Mouse (Mus musculus) gastrocnemius, postnatal 36 days (tissue): Measurements from ENCODE around the gene Svep1. TPM values are rescaled to one million over a fixed set of nuclear protein-coding genes. Genes with fewer than 3 reads are reported as not detected.

Source experiments
- DNase-seq, 2 experiments: peaks; one replicate each; pipeline ENCODE4 v3.0.0; 2022
- intact Hi-C: fragments of 180-260 bp; cut with DNase I; formaldehyde crosslinking; loops from one replicate; pipeline ENCODE4 v1.15.1; 2025
- long read RNA-seq, 2 experiments: library from polyadenylated mRNA; stranded (forward); transcript quantifications; one replicate each; pipeline ENCODE4 v2.0.0; 2021
- total RNA-seq, 2 experiments: library from RNA; stranded (reverse); gene quantifications; 2 replicates each; pipeline ENCODE4 v1.2.3; 2021

The Svep1 gene
- total RNA-seq = 1 to 10 TPM; 6.5 to 6.8 TPM
- long read RNA-seq, experiment 1, partial matches to known transcripts = 3 of 3 reads
- long read RNA-seq, experiment 1, other reads (novel, unspliced or antisense) = 0 of 3 reads
- long read RNA-seq, experiment 2 = 0 reads

- intact Hi-C loops = no loop called here
- DNase-seq = peak; percentile 25 to 51
Measured at GRCm38 (mm10) chr4:58206115-58206945, at the start of gene Svep1. TSS of gene Svep1 (minus strand) at chr4:58206859.

- intact Hi-C loops = loop anchor here (10.0 kb wide), 1 partner anchor 349 kb away; no protein-coding TSS in a partner anchor
- peak in 1 of 2 experiments; percentile 17 for DNase-seq
Measured at GRCm38 (mm10) chr4:58253410-58253809, 46.8 kb upstream of the Svep1 start.

- no peak for DNase-seq
- intact Hi-C loops = loop anchor here (10.0 kb wide), 1 partner anchor 348 kb away; no protein-coding TSS in a partner anchor
Measured at GRCm38 (mm10) chr4:58252381-58252780, 45.7 kb upstream of the Svep1 start.

DNA sequence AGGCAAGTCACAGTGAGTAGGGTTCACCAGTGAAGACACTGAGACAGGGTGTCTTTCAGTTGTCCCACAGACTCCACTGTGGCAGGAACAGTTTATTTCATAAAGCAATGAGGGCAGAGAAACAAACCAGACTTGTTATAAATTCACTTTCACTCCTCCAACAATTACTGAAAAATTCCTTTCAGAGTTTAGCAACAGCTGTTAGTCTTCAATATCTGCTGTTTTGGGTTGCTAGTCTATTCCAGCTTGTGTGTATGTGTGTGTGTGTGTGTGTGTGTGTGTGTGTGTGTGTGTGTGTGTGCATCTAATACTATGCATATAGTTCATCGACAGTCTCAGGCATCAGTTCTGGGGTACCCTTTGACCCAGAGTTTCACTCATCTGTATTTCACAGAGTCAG, 38.9 kb upstream of the Svep1 start:
- intact Hi-C loops = loop anchor here (10.0 kb wide), 1 partner anchor 161 kb away; no protein-coding TSS in a partner anchor
- DNase-seq = no peak

DNA sequence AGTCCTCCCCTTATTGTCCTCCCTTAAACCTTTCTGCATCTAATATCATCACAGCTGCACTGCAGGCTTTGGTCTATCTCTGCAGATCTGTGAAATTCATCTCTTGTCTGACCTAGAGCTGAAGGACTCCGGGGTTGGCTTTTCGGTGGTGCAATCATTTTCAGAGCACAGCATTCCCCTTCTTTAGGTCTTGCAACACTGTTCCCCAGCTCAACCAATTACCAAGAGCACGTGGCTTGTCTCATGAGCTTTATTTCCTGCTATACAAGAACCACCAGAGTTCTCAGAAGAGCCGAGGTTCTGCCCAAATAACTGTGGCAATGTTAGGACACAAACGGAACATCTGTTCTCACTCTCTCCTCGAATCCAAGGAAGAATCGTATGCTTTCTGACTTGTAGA, 33.8 kb upstream of the Svep1 start:
- intact Hi-C loops = loop anchor here (10.0 kb wide), 1 partner anchor 156 kb away; no protein-coding TSS in a partner anchor

DNA sequence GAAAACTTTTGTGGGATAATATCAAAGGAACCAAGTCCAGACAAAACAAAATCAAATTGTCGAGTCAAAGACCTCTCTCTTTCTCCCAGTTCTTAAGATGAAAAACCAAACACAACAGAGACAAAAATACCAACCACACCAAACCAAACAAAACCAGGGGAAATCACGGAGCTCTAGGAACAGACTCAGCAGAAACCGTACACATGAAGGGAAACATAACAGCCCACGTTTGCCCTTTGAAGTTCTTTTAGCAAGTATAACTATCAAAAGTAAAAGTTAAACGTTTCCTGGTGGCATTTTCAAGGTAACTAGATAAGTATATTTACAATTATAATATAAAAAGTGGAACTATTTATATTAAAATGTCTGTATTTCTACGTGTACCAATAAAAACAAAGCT, 29.2 kb upstream of the Svep1 start:
- intact Hi-C loops = no loop called here
- DNase-seq = no peak

More for the DNA sequence above, 33.8 kb upstream of the Svep1 start:
- DNase-seq = no peak

GRCm38 (mm10) chr4:58223499-58223898, 16.8 kb upstream of the Svep1 start:
- intact Hi-C loops = no loop called here
- no peak for DNase-seq

- intact Hi-C loops = no loop called here
Measured at GRCm38 (mm10) chr4:58211374-58211773, 4.7 kb upstream of the Svep1 start.

GRCm38 (mm10) chr4:58210557-58211090, 4.0 kb upstream of the Svep1 start:
- no peak for DNase-seq
- intact Hi-C loops = no loop called here

More at GRCm38 (mm10) chr4:58211374-58211773, 4.7 kb upstream of the Svep1 start:
- no peak for DNase-seq

GRCm38 (mm10) chr4:58205750-58206114, 927 bp downstream of the Svep1 start:
- no peak for DNase-seq
- intact Hi-C loops = no loop called here

- intact Hi-C loops = no loop called here
- DNase-seq = no peak
Measured at GRCm38 (mm10) chr4:58201703-58202102, 5.0 kb downstream of the Svep1 start.

DNA sequence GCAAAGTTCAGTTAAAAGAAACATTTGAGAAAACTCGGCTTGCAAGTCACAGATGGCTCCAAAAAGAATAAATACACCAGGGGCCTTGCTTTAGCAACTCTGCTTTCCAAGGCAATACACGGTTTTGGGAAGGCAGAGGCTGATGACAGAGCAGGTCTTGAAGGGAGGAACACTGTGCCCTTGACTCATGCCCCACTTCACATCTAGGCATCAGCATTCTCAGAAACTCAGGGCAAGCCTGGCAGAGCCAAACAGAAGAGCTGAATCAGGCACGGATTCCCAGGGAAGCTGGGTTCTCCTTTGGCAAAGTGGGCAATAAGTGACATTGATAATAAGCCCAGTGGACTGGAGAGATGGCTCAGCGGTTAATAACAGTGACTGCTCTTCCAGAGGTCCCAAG, 5.8 kb downstream of the Svep1 start:
- DNase-seq = no peak
- intact Hi-C loops = no loop called here

GRCm38 (mm10) chr4:58197230-58197629, 9.4 kb downstream of the Svep1 start:
- intact Hi-C loops = no loop called here
- no peak for DNase-seq

DNA sequence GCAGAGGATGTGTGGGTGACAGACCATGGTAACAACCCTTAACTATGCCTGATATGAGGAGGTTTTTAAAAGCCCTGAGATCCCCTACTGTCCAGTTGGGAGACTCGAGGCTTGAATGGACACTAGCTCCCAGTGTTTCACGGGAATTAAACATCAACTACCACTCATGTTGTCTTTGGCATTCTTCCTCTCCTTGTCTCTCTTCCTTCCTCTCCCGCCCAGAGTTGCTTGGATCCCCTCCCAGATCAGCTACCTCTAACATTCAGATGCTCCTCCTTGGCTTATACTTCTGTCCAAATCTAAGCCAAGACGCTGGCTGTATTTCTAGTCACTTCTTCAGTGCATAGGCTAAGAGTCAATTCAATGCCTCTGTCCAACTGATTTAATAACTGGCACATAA, 9.9 kb downstream of the Svep1 start:
- peak in 1 of 2 experiments; percentile 27 for DNase-seq
- intact Hi-C loops = no loop called here

DNA sequence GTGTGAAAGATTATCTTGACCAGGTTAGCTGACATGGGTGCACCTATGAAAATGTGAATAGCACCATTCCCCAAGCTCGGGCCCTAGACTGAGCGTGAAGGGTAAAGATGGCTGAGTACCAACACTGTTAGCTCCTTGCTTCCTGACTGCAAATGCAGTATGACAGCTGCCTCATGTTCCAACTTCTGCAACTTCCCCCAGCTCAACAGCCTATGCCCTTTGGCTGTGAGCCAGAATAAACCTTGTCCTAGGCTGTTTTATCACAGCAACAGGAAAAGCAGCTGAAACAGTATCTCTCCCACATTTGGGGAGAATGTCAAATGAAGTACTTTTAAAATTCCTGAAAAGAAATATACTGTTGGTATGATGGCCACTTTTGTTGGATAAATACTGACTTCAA, 10.7 kb downstream of the Svep1 start:
- intact Hi-C loops = no loop called here
- DNase-seq = no peak

DNA sequence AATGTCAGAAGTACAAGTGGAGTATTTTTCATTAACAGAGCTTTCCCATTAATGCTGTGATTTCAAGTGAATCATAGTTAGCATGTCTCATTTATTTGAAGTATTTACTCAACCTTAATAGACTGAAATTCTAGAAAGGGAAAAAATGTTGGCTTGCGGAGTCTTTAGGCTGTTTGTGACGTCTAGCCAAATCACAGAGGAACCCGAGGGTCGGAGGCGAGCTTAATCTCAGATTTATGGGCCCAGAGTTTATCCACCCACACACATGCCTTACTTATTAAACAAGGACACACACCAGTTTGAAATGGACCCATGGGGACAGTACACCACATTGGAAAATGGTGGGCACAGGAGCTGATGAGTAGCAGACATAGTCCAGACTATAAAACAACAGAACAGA, 17.4 kb downstream of the Svep1 start:
- intact Hi-C loops = no loop called here

DNA sequence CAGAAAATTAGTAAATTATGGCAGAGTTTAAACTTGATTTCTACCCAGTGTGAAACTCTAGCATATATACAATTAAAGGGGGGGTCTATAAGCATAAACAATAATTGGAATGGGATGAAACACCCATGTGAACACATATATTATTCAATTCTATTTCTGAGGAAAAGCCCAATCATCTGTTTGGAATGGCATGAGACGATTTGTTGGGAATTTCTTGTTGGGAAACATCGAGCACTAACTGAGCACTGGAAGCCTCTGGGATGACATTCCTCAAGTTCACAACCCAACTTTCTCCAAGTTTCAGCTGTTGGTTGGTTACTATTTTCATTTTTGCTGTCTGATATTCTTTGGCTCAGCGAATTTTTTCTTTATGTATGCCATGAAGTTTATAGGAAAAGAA, 21.3 kb downstream of the Svep1 start:
- no peak for DNase-seq
- intact Hi-C loops = no loop called here

More for the DNA sequence above, 17.4 kb downstream of the Svep1 start:
- DNase-seq = no peak

DNA sequence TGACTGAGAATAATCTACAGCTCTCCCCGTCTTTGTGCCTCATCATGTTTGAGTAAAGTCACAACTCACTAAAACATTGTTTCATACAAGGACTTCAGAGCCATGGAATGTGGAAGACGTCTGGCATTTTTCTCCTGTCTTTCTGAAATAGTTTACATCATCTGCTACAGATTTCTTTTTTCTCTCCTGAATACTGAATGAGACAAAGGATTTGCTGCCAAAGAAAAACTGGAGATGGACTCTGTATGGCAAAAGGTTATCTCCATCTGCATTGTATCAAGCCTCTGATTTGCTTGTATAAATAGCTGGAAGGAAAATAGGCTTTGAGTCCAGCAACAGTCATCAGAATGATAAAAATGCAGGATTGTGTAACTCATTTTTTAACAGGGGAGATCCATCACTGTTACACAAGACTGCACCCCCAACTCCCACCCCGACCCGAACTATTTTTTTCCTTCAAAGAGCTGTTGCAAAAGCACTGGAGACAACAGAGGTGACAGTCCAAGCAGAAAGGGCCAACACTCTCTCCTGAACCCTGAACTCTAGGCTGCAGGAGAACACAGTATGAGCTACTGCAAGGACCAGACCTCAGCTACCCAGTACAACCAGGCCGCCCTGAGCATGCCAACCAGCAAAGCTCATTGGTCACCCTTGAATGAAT, 21.8 kb downstream of the Svep1 start:
- DNase-seq = no peak
- intact Hi-C loops = no loop called here

- intact Hi-C loops = no loop called here
- DNase-seq = no peak
Measured at GRCm38 (mm10) chr4:58183897-58184296, 22.8 kb downstream of the Svep1 start.

DNA sequence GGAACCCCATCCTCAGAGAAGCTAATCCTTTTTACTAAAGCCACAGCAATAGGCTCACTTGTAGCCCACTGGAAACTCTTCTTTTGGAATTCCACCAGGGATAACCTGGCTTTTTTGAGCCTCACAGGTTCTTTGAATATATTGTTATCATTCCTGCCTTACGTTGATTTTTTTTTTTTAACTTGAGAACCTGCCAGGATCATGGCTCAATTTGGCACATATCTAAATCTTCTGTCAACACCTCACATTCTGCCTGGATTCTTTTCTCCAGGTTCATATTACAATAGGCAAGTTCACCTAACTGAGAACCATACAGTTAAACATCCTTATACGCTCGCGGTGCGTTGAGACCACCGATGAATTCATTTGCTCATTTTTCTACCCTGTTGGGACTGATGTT, 28.2 kb downstream of the Svep1 start:
- intact Hi-C loops = no loop called here
- DNase-seq = no peak

DNA sequence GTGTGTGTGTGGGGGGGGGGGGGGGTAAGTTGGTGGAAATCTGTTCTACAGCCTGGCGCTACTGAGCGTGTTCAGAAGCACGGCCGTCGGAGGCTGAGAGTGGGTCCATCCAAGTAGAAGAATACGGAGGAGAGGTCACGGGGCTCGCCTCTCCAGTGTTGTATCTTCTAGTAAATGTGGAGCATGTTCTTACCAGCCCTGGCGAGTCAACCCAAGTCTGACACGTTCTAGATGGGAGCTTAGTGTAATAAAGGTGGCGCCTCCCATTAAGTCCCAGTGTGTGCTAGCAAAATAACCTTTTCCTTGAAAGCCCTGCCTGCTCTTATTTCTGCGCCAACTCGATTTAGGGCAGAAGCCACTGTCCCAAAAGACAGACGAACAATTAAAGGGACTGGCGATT, 29.4 kb downstream of the Svep1 start:
- intact Hi-C loops = no loop called here

More for the DNA sequence above, 29.4 kb downstream of the Svep1 start:
- no peak for DNase-seq
